Mouse (Mus musculus): ENCODE data around the gene Tmem81.

The Tmem81 gene

DNA sequence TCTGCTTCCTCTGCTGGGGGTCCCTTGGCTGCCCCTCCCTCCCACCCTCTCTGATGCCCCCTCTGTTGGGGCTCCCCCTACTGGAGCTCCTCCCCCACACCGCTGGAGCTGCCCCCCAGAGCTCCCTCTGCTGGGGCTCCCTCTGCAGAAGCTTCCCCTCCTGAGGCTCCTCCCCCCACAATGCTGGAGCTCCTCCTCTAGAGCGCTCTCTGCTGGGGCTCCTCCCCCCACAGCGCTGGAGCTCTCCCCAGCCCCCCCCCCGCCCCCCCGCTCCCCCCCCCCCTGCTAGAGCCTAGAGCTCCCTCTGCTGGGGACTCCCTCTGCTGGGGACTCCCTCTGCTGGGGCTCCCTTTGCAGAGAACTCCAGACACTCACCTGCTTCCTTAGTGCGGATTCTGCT is 14.7 kb downstream of the Tmem81 start:
- DNase-seq (ENCODE audit: low spot score), result peak; percentile 66

- DNase-seq (ENCODE audit: low spot score), result no peak
These were observed 17.0 kb downstream of the Tmem81 start for GRCm38 (mm10) chr1:132523048-132523447.

DNA sequence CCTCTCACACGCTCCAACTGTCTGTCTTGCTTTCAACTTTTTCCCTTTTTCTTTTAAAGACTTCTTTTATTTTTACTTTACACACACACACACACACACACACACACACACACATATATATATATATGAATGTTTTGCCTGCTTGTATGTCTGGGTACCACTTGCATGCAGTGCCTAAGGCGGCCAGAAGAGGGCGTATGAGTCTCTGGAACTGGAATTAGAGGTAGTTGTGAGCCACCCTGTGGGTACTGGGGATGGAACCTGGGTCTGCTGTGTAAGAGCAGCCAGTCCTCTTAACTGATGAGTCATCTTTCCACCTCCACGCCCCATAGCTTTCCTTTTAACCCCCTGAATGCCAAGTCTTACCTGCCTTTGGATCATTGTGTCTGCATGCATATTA is 17.9 kb downstream of the Tmem81 start:
- peak; percentile 63 for DNase-seq (ENCODE audit: low spot score)

- peak; percentile 89 for DNase-seq (ENCODE audit: low spot score)
These were observed 19.8 kb downstream of the Tmem81 start for GRCm38 (mm10) chr1:132525832-132526231.

DNA sequence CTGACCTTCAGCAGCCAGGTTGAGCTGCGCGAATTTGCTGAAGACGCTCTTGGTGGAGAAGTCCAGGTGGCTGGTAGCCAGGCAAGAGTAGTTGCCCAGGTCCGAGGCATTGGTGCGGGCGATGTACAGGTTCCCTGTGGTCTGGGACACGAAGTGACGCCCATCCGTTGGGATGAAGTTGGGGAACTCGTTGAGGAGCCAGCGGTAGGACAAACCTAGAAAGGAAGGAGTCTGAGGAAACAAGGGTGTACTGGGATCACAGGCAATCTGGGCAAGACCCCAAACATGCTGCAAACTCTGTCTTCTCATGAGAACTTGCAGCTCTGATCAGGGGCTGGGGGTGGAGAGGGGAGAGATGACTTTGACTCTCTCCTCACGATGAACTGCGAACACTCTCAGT is 22.0 kb downstream of the Tmem81 start:
- DNase-seq (ENCODE audit: low spot score), result no peak

DNA sequence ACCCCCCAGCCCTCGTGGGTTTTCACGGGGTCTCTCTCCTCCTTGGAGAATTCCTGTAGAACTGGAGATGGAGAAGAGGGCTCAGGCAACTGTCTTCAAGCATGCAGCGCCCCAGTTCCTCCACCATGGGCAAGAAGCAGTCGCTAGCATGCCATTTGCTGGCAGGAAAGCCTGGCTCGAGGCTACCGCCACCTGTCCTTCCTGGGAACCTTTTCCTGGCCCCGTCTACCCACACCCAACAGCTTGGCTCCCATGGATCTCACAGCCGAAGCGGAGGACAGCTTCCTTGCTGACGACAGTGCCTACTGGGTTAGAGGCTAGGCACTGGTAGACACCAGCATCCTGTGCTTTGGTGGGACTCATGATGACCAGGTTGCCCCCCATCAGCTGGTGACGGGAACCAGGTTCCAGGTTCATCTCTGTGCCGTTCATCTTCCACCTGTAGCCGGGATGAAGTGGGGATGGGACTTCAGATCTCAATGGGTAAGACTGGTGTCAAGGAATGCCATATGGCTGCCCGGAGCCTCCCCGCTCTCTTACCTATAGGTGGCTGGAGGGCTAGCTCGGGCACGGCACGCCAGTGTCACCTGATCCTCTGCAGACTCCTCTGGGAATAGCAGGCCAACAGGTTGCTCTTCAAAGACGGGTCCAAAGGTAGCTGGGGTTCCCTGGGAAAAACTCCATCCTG is 22.8 kb downstream of the Tmem81 start:
- DNase-seq (ENCODE audit: low spot score), result no peak

GRCm38 (mm10) chr1:132530631-132531191 is 24.7 kb downstream of the Tmem81 start:
- peak; percentile 81 for DNase-seq (ENCODE audit: low spot score)

DNA sequence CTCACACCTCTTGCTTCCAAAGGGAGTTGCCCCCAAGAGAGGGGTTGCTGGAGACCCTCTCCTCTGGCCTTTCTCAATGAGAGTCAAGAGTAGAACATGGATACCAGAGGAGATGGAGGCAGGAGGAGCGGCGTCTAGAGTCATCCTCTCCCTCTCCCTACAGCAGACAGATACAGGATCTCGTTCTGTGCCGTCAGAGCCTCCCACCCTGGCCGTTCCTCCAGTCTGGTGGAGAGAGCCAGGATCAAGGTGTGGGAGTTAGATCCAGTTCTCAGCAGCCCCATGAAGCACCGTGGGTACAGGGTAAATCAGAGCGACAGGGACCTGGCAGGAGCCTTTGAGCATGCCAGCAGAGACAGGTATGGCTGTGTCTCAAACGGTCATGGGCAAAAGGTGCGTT is 26.5 kb downstream of the Tmem81 start:
- no peak for DNase-seq (ENCODE audit: low spot score)

DNA sequence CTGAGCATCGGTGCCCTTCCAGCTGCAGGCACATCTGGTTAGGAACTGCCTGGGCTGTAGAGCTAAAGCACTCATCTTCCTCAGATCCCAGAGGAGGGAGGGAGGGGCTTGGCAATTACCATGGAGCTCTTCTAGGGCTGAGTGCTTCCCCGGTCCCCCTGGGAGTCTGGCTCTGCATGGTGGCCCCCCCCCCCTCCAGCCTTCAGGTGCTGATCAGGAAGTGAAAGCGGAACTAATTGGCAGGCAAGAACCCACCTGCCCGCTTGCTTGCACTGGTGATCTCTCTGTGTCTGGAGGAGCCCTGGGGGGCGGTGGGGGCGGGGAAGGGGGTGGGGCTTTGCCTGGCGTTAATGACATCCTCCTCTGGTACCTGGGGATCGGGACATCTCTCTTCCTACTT is 27.8 kb downstream of the Tmem81 start:
- DNase-seq (ENCODE audit: low spot score), result peak; percentile 36

- DNase-seq (ENCODE audit: low spot score), result no peak
These were observed 29.5 kb downstream of the Tmem81 start for GRCm38 (mm10) chr1:132535541-132535940.

DNA sequence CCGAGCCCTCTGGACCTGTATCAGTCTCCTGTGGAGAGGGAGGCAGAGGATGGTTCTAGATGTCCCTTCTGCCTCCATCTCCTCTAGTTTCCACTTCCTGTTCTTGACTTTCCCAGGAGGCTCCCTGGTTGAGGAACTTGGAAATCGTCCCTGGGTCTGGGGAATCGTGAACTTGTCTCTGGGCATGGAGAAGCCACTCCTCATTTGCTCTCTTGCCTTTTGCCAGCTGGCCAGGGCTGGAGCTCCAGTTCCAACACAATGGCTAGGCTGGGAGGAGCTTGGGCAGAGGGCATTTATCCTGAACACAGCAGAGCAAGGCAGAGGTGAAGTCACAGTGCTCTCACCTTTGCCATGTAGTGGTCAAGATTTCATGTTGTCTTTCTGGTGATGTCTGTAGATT is 30.4 kb downstream of the Tmem81 start:
- no peak for DNase-seq (ENCODE audit: low spot score)

GRCm38 (mm10) chr1:132537736-132538135 is 31.7 kb downstream of the Tmem81 start:
- no peak for DNase-seq (ENCODE audit: low spot score)

DNA sequence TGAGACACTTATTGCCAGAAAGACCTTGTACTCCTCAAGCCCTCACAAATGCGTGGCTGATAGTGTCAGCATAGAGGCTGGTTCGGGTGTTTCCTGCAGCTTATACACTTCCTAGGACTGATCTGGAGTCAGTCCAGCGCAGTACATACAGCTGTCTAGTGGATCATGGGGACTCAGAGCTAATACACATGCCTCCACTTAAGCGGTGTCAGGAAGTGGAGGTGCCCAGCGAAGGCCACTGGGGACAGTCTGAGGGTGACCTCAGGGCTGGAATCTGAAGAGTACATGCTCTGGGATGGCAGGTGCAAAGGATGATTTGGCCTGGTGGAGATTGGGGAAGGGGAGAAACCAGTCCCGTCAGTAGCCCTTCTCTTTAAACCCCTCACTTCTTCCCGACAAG is 34.7 kb downstream of the Tmem81 start:
- no peak for DNase-seq (ENCODE audit: low spot score)

GRCm38 (mm10) chr1:132541171-132541823 is 35.3 kb downstream of the Tmem81 start:
- peak; percentile 54 for DNase-seq (ENCODE audit: low spot score)

GRCm38 (mm10) chr1:132541824-132542599 is 36.0 kb downstream of the Tmem81 start:
- DNase-seq (ENCODE audit: low spot score), result no peak

DNA sequence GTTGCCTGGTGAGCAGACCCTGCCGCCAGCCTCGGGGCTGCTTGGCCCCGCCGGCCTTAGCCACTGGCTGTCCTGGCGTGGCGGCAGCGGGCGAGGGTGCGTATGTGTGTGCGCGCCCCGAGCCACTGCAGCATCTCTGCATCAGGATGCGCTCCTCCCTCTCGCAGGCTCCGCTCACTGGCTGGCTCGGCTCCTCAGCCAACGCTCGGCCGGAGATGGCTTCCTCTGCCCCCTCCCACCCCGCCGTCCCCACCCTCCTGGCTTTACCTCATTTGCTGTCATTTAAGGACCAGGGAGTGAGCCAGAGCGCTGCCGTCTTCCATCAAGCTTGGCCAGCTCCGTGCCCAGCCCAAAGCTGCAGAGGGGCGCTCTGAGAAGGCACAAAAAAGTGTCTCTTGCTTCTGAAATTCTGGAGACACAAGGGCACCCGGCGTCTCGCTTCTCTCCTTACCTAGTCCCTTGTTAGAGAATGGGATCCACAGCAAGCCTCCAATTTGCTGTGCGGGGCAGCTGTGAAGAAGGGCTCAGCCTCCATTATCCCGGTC is 36.8 kb downstream of the Tmem81 start, which contains the start of gene Cntn2:
TSS of gene Cntn2 (minus strand) at position 495 of the 545 bp plus-strand sequence.
- peak; percentile 68 for DNase-seq (ENCODE audit: low spot score)

DNA sequence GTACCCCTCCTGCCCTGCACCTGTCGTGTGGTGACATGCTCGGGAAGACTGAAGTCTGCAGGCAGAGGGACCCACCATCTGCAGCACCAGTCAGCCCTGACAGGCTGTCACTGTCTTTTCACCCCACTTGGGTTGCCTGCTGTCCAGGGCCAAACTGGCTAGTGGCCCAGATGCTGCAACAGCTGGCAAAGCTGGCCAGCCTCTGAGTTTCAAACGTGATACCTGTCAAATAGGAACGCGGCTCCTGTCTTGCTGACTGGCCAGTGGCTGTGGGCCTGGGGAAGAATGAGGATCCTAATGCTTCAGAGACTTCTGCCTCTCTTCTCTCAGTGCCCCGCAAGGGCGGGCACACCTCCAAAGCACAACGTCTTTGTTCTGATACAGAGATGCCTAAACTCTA is 37.8 kb downstream of the Tmem81 start:
- DNase-seq (ENCODE audit: low spot score), result no peak

DNA sequence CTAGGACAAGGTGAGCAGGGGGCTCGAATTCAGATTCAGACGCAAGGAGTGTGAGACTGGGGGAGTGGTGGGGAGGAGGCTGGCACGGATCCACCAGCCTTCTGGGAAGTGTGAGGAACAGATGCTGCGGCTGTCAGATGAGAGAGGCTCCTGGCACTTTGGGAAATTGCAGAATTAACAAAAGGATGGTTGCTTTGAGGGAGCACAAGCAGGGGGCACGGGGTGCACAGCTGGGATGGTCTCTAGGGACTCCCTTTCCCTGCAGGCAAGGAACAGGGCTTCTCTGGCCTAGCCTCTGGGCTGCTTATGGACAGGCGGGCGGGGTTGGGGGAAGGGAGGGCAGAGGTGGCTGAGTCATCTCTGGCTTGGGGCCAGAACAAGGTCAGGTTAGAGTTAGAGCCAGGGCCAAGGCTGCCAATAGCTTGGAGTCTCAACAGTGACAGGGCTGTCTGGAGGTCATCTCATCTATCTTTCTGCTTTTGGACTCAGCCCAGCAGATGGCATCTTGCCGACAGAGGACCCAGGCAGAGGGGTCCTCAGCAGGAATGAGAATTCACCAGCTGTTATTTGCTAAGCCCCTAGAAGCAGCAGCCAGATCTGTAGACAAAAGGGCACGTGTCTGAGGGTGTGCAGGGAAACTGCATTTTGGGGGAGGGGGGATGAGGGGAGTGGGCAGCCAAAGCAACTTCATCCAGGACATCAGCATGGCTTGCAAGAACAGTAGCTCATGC is 52.0 kb downstream of the Tmem81 start:
- peak; percentile 73 for DNase-seq (ENCODE audit: low spot score)
